Mouse (Mus musculus): ENCODE data around the gene Khdc1c. TPM values are rescaled to one million over a fixed set of nuclear protein-coding genes. Genes with fewer than 3 reads are reported as not detected.

The Khdc1c gene
- polyA plus RNA-seq, 1 experiment from 2014 or later = not detected

DNA sequence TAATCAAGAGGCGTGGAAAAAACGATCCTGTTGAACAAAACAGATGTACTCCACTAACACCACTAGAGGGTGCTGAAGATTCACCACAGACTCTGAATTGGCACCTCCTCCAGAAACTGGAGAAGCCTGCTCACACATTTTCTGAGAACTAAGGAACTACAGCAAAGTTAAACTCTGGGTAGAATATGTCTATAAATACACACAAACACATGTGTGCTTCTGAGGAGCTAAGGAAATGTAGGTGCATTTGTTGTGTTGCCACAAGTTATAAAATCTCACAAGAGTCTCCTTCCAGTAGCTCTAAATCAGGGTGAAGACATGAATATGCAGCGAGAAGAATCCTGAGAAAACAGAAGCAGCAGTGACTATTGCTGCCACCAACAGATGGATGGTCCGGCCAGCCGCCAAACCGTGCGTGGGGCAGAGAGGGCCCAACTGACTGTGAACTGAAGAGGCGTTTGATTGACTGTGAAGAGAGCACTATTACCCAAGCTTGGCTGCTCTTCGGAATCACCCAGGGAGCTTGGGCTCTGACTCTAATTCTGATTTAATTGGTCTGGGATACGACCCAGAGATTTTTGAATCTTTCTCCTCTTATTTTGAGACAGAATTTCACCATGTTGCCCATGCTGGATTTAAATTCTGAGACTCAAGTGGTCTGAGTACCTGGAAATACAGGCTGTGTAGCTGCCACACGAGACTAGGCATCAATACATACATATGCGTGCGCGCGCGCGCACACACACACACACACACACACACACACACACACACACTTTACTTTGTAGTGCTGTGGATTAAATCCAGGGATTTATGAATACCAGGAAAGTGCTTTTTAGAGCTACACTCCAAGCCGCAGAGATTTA, 43.4 kb downstream of the Khdc1c start:
- Histone ChIP-seq H3K27ac (replicated peaks; ENCODE audit: low read depth, low read length) (no peak overlapping the region), H3K4me1 (ENCODE audit: control insufficient read depth, insufficient read depth, low read length) (no peaks in the 10 kb centered on the region), H3K4me3 (ENCODE audit: low read depth, low read length) (no peak overlapping the region), H3K27me3 (ENCODE audit: control insufficient read depth, insufficient read depth, low read length) (no peaks in the 10 kb centered on the region), H3K9ac (ENCODE audit: low read length) (no peak overlapping the region), H3K36me3 (ENCODE audit: control insufficient read depth, insufficient read depth, low read length) (no peaks in the 10 kb centered on the region), H3K9me3 (ENCODE audit: control insufficient read depth, low read length) (no peaks in the 10 kb centered on the region), H3K4me2 (ENCODE audit: low read depth, severe bottlenecking) (no peak overlapping the region)
- ATAC-seq (ENCODE audit: insufficient number of reproducible peaks, low FRiP score, low TSS enrichment, low read depth) (peak; percentile 47; the same call in 1 of the 2 replicates), DNase-seq (ENCODE audit: low spot score) (peak; percentile 44)
- WGBS = 55% methylated on average over 18 of the region's 18 CpGs

DNA sequence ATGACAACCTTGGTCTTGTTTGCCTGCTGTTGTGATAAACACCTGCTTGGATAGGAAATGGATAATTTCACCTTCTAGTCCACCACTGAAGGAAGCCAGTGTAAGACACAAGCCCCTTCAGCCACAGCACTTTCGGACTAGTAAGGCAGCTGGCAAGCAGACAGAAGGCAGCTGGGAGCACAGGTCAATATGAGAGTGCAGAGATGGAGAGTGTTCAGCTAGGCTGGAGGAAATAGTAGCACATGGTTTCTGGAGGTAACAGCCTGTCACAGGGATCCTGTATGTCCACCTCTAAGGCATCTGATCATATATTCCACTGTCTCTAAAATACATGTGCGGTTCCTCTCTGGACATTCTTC, 44.0 kb downstream of the Khdc1c start:
- H3K27ac ChIP-seq (replicated peaks; ENCODE audit: low read depth, low read length) = no peak overlapping the region
- no peaks in the 10 kb centered on the region for H3K4me1 ChIP-seq (ENCODE audit: control insufficient read depth, insufficient read depth, low read length)
- no peaks in the 10 kb centered on the region for H3K36me3 ChIP-seq (ENCODE audit: control insufficient read depth, insufficient read depth, low read length)
- no peak overlapping the region for H3K4me2 ChIP-seq (ENCODE audit: low read depth, severe bottlenecking)
- H3K9ac ChIP-seq (ENCODE audit: low read length) = no peak overlapping the region
- ATAC-seq (ENCODE audit: insufficient number of reproducible peaks, low FRiP score, low TSS enrichment, low read depth) (no peak), DNase-seq (ENCODE audit: low spot score) (no peak)
- H3K9me3 ChIP-seq (ENCODE audit: control insufficient read depth, low read length) = no peaks in the 10 kb centered on the region
- WGBS = 83% methylated on average over 2 of the region's 2 CpGs
- H3K27me3 ChIP-seq (ENCODE audit: control insufficient read depth, insufficient read depth, low read length) = no peaks in the 10 kb centered on the region
- no peak overlapping the region for H3K4me3 ChIP-seq (ENCODE audit: low read depth, low read length)

DNA sequence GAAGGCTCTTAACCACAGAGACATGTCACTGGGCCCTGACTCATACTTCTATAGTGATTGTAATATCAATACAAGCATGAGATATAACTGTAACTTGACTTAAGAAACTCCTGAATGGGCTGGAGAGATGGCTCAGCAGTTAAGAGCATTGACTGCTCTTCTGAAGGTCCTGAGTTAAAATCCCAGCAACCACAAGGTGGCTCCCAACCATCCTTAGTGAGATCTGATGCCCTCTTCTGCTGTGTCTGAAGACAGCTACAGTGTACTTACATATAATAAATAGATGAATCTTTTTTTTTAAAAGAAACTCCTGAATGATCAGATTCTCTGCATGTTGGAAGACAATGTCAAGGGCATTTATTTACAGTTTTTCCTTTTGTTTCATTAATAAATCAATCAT, 51.2 kb downstream of the Khdc1c start:
- H3K27ac ChIP-seq (replicated peaks; ENCODE audit: low read depth, low read length) = no peak overlapping the region
- DNase-seq (ENCODE audit: low spot score) (no peak), ATAC-seq (ENCODE audit: insufficient number of reproducible peaks, low FRiP score, low TSS enrichment, low read depth) (no peak)

More for the DNA sequence above, 51.2 kb downstream of the Khdc1c start:
- H3K4me1 ChIP-seq (ENCODE audit: control insufficient read depth, insufficient read depth, low read length) = no peaks in the 10 kb centered on the region
- H3K9me3 ChIP-seq (ENCODE audit: control insufficient read depth, low read length) = no peaks in the 10 kb centered on the region
- H3K27me3 ChIP-seq (ENCODE audit: control insufficient read depth, insufficient read depth, low read length) = no peaks in the 10 kb centered on the region
- no peaks in the 10 kb centered on the region for H3K36me3 ChIP-seq (ENCODE audit: control insufficient read depth, insufficient read depth, low read length)
- no peak overlapping the region for H3K4me2 ChIP-seq (ENCODE audit: low read depth, severe bottlenecking)
- H3K4me3 ChIP-seq (ENCODE audit: low read depth, low read length) = no peak overlapping the region
- no peak overlapping the region for H3K9ac ChIP-seq (ENCODE audit: low read length)

Other genes starting within 250 kb of the Khdc1c start
- 6.7 and 7.9 TPM in 2 replicates for gene Tmem14a, start 149.8 kb upstream of the Khdc1c start, polyA plus RNA-seq (2014; fragmentation: Nextera tagmentation; extraction: Ambion mirVana)
- gene Gsta3, start 127.7 kb upstream of the Khdc1c start, polyA plus RNA-seq (2014; fragmentation: Nextera tagmentation; extraction: Ambion mirVana) = 0.17 and 0.30 TPM in 2 replicates
- not detected in 2 replicates for gene Khdc1a, start 18.7 kb upstream of the Khdc1c start, polyA plus RNA-seq (2014; fragmentation: Nextera tagmentation; extraction: Ambion mirVana)
- not detected in 2 replicates for gene Khdc1b, start 15.2 kb downstream of the Khdc1c start, polyA plus RNA-seq (2014; fragmentation: Nextera tagmentation; extraction: Ambion mirVana)

Data from limb, embryonic 11.5 days (tissue).